Mouse (Mus musculus) left cerebral cortex, adult 11 months (tissue): ENCODE data around the gene Foxred1.

Experiments used
- DNase-seq: peaks from one replicate; pipeline ENCODE4 v3.0.0; 2022; ENCODE audit warnings: low spot score

The Foxred1 gene

GRCm38 (mm10) chr9:35210542-35211474, at the start of gene Foxred1:
TSS of gene Foxred1 (minus strand) at chr9:35211055.
- DNase-seq, result peak; percentile 99

GRCm38 (mm10) chr9:35257365-35257764, 46.5 kb upstream of the Foxred1 start:
- no peak for DNase-seq

GRCm38 (mm10) chr9:35249476-35249875, 38.6 kb upstream of the Foxred1 start:
- no peak for DNase-seq

GRCm38 (mm10) chr9:35247405-35247804, 36.5 kb upstream of the Foxred1 start:
- DNase-seq, result no peak

GRCm38 (mm10) chr9:35239734-35240133, 28.9 kb upstream of the Foxred1 start:
- no peak for DNase-seq

GRCm38 (mm10) chr9:35238915-35239571, 28.2 kb upstream of the Foxred1 start:
- no peak for DNase-seq

GRCm38 (mm10) chr9:35238371-35238770, 27.5 kb upstream of the Foxred1 start:
- DNase-seq, result no peak

GRCm38 (mm10) chr9:35235996-35236395, 25.1 kb upstream of the Foxred1 start:
- DNase-seq, result no peak

- DNase-seq, result no peak
Measured at GRCm38 (mm10) chr9:35228671-35229070, 17.8 kb upstream of the Foxred1 start.

- DNase-seq, result no peak
Measured at GRCm38 (mm10) chr9:35223466-35223865, 12.6 kb upstream of the Foxred1 start.

- DNase-seq, result no peak
Measured at GRCm38 (mm10) chr9:35217963-35218362, 7.1 kb upstream of the Foxred1 start.

GRCm38 (mm10) chr9:35211573-35212511, 987 bp upstream of the Foxred1 start:
- DNase-seq, result no peak

- DNase-seq, result no peak
Measured at GRCm38 (mm10) chr9:35204421-35204820, 6.4 kb downstream of the Foxred1 start.

GRCm38 (mm10) chr9:35203536-35203935, 7.3 kb downstream of the Foxred1 start:
- no peak for DNase-seq

GRCm38 (mm10) chr9:35200529-35201060, 10.3 kb downstream of the Foxred1 start:
- no peak for DNase-seq

GRCm38 (mm10) chr9:35199772-35200471, 10.9 kb downstream of the Foxred1 start, which contains the start of the genes Srpr and Tirap:
TSS of gene Srpr (plus strand) at chr9:35200175.
TSS of gene Tirap (minus strand) at chr9:35200291.
- peak; percentile 59 for DNase-seq

GRCm38 (mm10) chr9:35198945-35199771, 11.7 kb downstream of the Foxred1 start:
- no peak for DNase-seq

GRCm38 (mm10) chr9:35198351-35198750, 12.5 kb downstream of the Foxred1 start:
- DNase-seq, result no peak

- no peak for DNase-seq
Measured at GRCm38 (mm10) chr9:35197625-35198024, 13.2 kb downstream of the Foxred1 start.

- DNase-seq, result no peak
Measured at GRCm38 (mm10) chr9:35194048-35194447, 16.8 kb downstream of the Foxred1 start.
